Mouse (Mus musculus): ENCODE data around the gene Agpat3. TPM values are rescaled to one million over a fixed set of nuclear protein-coding genes. Genes with fewer than 3 reads are reported as not detected.

The Agpat3 gene
- polyA plus RNA-seq, 1 experiment = 95.0 TPM

DNA sequence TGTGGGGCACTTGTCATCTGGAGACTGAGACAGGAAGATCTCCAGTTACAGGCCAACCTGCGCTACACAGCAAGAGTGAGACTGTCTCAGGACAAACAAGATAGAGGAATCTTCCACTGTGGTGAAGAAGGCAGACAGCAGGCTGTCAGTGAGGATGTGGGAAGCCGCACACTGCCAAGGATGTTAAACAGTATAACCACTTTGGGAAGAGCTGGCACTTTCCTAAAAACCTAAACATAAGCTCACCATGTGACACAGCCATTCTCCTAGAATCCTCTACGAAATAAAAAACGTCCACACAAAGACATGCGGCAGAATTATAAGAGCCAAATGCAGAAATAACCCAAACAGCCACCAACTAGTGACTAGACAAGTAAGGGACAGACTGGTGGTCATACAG lies 114.0 kb downstream of the Agpat3 start:
- TF ChIP-seq CEBPB (IDR thresholded peaks at IDR 0.05; ENCODE audit: low read depth) = no peak
- TF ChIP-seq MYOG (IDR thresholded peaks at IDR 0.05; ENCODE audit: control insufficient read depth, extremely low read depth, insufficient read length) = no peak
- no peak for TF ChIP-seq MYOD1 (IDR thresholded peaks at IDR 0.05; ENCODE audit: control insufficient read depth, insufficient read length, low read depth)
- no peak for TF ChIP-seq CTCF (IDR thresholded peaks at IDR 0.05; ENCODE audit: control insufficient read depth, insufficient read depth, insufficient read length)
- TF ChIP-seq MAX (IDR thresholded peaks at IDR 0.05) = no peak
- TF ChIP-seq FOSL1 (IDR thresholded peaks at IDR 0.05; ENCODE audit: insufficient read depth, low read length, poor library complexity, severe bottlenecking) = no peak
- no peak for TF ChIP-seq USF1 (IDR thresholded peaks at IDR 0.05; ENCODE audit: low read depth)
- Histone ChIP-seq H3K79me2 (ENCODE audit: control insufficient read depth, insufficient read depth) (peaks cover 99% of the 10 kb centered on the region), H3K27me3 (ENCODE audit: control insufficient read depth, insufficient read depth, insufficient read length) (no peaks in the 10 kb centered on the region), H3K79me3 (ENCODE audit: low read depth) (peaks cover 67% of the 10 kb centered on the region), H3K36me3 (ENCODE audit: control insufficient read depth, insufficient read depth) (peaks cover 4% of the 10 kb centered on the region), H3K4me3 (ENCODE audit: insufficient read depth, poor library complexity, severe bottlenecking) (no peak overlapping the region), H3ac (ENCODE audit: control insufficient read depth, insufficient read length, low read depth) (no peak overlapping the region)

DNA sequence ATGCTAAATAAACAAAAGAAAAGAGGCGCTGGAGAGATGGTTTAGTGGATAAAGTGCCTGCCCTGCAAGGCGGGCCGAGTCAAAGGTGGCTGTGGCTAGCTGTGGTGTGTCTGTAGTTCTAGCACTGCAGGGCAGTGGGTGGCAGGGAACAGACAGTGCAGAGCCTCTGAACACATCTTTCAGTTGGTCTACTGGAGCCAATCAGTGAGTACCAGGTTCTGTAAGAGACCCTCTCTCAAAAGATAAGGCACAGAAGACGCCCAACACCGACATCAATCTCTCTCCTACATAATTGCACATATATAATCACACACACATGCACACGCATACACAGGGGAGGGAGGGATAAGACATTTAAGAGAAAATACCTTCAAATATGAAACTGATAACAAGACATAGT lies 114.5 kb downstream of the Agpat3 start:
- Histone ChIP-seq H3ac (ENCODE audit: control insufficient read depth, insufficient read length, low read depth) (no peak overlapping the region), H3K79me3 (ENCODE audit: low read depth) (peaks cover 62% of the 10 kb centered on the region), H3K79me2 (ENCODE audit: control insufficient read depth, insufficient read depth) (peaks cover 99% of the 10 kb centered on the region), H3K27me3 (ENCODE audit: control insufficient read depth, insufficient read depth, insufficient read length) (no peaks in the 10 kb centered on the region), H3K36me3 (ENCODE audit: control insufficient read depth, insufficient read depth) (peaks cover 1% of the 10 kb centered on the region), H3K4me3 (ENCODE audit: insufficient read depth, poor library complexity, severe bottlenecking) (no peak overlapping the region)
- TF ChIP-seq FOSL1 (IDR thresholded peaks at IDR 0.05; ENCODE audit: insufficient read depth, low read length, poor library complexity, severe bottlenecking) = no peak
- TF ChIP-seq MAX (IDR thresholded peaks at IDR 0.05) = no peak
- no peak for TF ChIP-seq CEBPB (IDR thresholded peaks at IDR 0.05; ENCODE audit: low read depth)
- TF ChIP-seq MYOG (IDR thresholded peaks at IDR 0.05; ENCODE audit: control insufficient read depth, extremely low read depth, insufficient read length) = no peak

DNA sequence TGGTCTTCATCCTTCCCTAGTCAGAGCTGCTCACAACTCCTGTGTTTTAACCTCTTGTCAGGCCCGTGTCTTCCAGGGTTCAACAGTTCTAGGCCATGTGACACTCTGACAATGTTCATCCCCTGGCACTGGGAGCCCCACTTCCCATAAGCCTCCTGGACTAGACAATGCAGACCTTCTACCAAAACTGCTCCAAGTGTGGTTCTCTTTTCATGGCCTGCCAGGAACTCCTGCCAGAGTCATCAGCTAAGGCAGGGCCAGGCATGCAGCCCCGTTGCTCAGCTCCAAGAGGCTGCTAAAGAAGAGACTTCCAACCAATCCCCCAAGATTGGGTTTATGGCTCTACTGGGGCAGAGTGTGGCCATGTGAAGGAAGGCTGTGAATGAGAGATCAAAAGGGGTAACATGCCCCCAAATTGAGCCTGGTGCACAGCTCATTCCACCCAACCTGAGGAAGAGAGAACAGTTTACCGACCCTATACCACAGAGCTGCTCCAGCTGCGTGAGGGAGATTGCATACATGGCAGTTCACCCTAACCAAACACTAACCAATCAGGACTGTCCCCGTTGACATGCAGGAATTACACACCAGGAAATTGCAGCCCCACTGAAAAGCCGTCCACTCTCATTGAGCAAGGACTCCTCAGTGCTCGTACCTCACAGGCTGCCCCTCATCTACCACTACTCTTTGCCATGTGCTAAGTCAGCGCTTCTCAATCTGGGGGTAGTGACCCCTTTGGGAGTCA lies 115.2 kb downstream of the Agpat3 start:
- H3K79me3 ChIP-seq (ENCODE audit: low read depth) = peaks cover 55% of the 10 kb centered on the region
- no peak overlapping the region for H3ac ChIP-seq (ENCODE audit: control insufficient read depth, insufficient read length, low read depth)
- TF ChIP-seq MYOG (IDR thresholded peaks at IDR 0.05; ENCODE audit: control insufficient read depth, extremely low read depth, insufficient read length) (no peak), USF1 (IDR thresholded peaks at IDR 0.05; ENCODE audit: low read depth) (no peak), CEBPB (IDR thresholded peaks at IDR 0.05; ENCODE audit: low read depth) (no peak), FOSL1 (IDR thresholded peaks at IDR 0.05; ENCODE audit: insufficient read depth, low read length, poor library complexity, severe bottlenecking) (no peak)
- peaks cover 99% of the 10 kb centered on the region for H3K79me2 ChIP-seq (ENCODE audit: control insufficient read depth, insufficient read depth)
- no peak overlapping the region for H3K4me3 ChIP-seq (ENCODE audit: insufficient read depth, poor library complexity, severe bottlenecking)
- no peaks in the 10 kb centered on the region for H3K36me3 ChIP-seq (ENCODE audit: control insufficient read depth, insufficient read depth)
- no peaks in the 10 kb centered on the region for H3K27me3 ChIP-seq (ENCODE audit: control insufficient read depth, insufficient read depth, insufficient read length)

DNA sequence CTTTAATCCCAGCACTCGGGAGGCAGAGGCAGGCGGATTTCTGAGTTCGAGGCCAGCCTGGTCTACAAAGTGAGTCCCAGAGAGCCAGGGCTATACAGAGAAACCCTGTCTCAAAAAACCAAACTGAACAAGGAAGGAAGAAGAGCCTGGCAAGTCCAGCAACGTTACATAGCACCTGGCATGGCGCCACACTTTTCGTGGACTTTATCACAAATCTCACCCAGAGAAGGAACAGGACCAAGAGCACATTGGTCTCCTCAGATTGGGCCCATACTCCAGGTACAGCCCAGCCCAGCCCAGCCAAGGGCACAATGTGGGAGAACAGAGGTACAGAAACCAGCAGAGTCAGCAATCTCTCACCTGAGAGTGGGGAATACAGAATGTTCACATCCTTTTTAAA lies 118.5 kb downstream of the Agpat3 start:
- Histone ChIP-seq H3K79me2 (ENCODE audit: control insufficient read depth, insufficient read depth) (peaks cover 71% of the 10 kb centered on the region), H3K27me3 (ENCODE audit: control insufficient read depth, insufficient read depth, insufficient read length) (no peaks in the 10 kb centered on the region), H3K79me3 (ENCODE audit: low read depth) (peaks cover 28% of the 10 kb centered on the region), H3ac (ENCODE audit: control insufficient read depth, insufficient read length, low read depth) (no peak overlapping the region), H3K4me3 (ENCODE audit: insufficient read depth, poor library complexity, severe bottlenecking) (no peak overlapping the region), H3K36me3 (ENCODE audit: control insufficient read depth, insufficient read depth) (peaks cover 10% of the 10 kb centered on the region)
- TF ChIP-seq MAX (IDR thresholded peaks at IDR 0.05) (no peak), CTCF (IDR thresholded peaks at IDR 0.05; ENCODE audit: control insufficient read depth, insufficient read depth, insufficient read length) (no peak), USF1 (IDR thresholded peaks at IDR 0.05; ENCODE audit: low read depth) (no peak), MYOD1 (IDR thresholded peaks at IDR 0.05; ENCODE audit: control insufficient read depth, insufficient read length, low read depth) (no peak), MYOG (IDR thresholded peaks at IDR 0.05; ENCODE audit: control insufficient read depth, extremely low read depth, insufficient read length) (no peak), CEBPB (IDR thresholded peaks at IDR 0.05; ENCODE audit: low read depth) (no peak), FOSL1 (IDR thresholded peaks at IDR 0.05; ENCODE audit: insufficient read depth, low read length, poor library complexity, severe bottlenecking) (no peak)

DNA sequence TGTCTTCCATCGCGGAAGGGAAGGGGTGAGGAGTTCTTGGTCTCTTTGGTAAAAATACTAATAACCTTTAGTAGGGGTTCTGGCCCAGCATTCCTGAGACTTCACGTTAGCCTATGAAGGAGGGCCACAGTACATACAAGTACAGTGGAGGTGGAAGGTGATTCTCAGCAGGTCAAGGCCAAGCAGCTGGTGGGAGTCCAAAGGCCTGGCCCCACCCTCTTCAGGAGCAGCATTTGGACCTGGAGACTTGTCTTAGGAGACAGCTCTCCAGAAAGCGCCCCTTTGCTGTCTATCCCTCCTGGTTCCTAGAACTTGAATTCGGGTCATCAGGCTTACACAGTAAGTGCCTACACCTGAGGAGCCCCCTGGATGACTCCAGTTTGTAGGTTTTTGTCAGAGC lies 119.1 kb downstream of the Agpat3 start:
- Histone ChIP-seq H3K79me2 (ENCODE audit: control insufficient read depth, insufficient read depth) (peaks cover 65% of the 10 kb centered on the region), H3K4me3 (ENCODE audit: insufficient read depth, poor library complexity, severe bottlenecking) (no peak overlapping the region), H3K79me3 (ENCODE audit: low read depth) (peaks cover 22% of the 10 kb centered on the region), H3K27me3 (ENCODE audit: control insufficient read depth, insufficient read depth, insufficient read length) (no peaks in the 10 kb centered on the region), H3ac (ENCODE audit: control insufficient read depth, insufficient read length, low read depth) (no peak overlapping the region), H3K36me3 (ENCODE audit: control insufficient read depth, insufficient read depth) (peaks cover 16% of the 10 kb centered on the region)
- TF ChIP-seq USF1 (IDR thresholded peaks at IDR 0.05; ENCODE audit: low read depth) = no peak
- TF ChIP-seq MAX (IDR thresholded peaks at IDR 0.05) = no peak
- TF ChIP-seq MYOG (IDR thresholded peaks at IDR 0.05; ENCODE audit: control insufficient read depth, extremely low read depth, insufficient read length) = no peak
- no peak for TF ChIP-seq FOSL1 (IDR thresholded peaks at IDR 0.05; ENCODE audit: insufficient read depth, low read length, poor library complexity, severe bottlenecking)
- no peak for TF ChIP-seq CTCF (IDR thresholded peaks at IDR 0.05; ENCODE audit: control insufficient read depth, insufficient read depth, insufficient read length)

All from C2C12 (cell line).